Mouse (Mus musculus) spleen, postnatal 36 days (tissue): ENCODE results near the gene Slc16a13.

Experiments
- DNase-seq, 2 experiments: peaks; one replicate each; pipeline ENCODE4 v3.0.0; 2022; ENCODE audit warnings: low spot score in 2 of 2, mixed read lengths in 1 of 2

Slc16a13 gene

GRCm38 (mm10) chr11:70212423-70212822 lies 8.4 kb downstream of the Slc16a13 start, which contains the start of gene Slc16a11:
Gene Slc16a11 (plus strand): TSS chr11:70212752.
- no peak for DNase-seq

GRCm38 (mm10) chr11:70211972-70212371 lies 8.9 kb downstream of the Slc16a13 start:
- no peak for DNase-seq

- no peak for DNase-seq
Measured at GRCm38 (mm10) chr11:70210681-70211080, 10.2 kb downstream of the Slc16a13 start.

- no peak for DNase-seq
Measured at GRCm38 (mm10) chr11:70208778-70209388, 12.0 kb downstream of the Slc16a13 start.

- no peak for DNase-seq
Measured at GRCm38 (mm10) chr11:70207283-70207682, 13.6 kb downstream of the Slc16a13 start.

GRCm38 (mm10) chr11:70206801-70207200 lies 14.1 kb downstream of the Slc16a13 start:
- no peak for DNase-seq

GRCm38 (mm10) chr11:70201691-70202090 lies 19.2 kb downstream of the Slc16a13 start:
- peak; percentile 60 to 68 for DNase-seq

- no peak for DNase-seq
Measured at GRCm38 (mm10) chr11:70200036-70200608, 20.7 kb downstream of the Slc16a13 start.

- DNase-seq = no peak
Measured at GRCm38 (mm10) chr11:70199107-70199506, 21.8 kb downstream of the Slc16a13 start.

- DNase-seq = no peak
Measured at GRCm38 (mm10) chr11:70198332-70198731, 22.5 kb downstream of the Slc16a13 start.

GRCm38 (mm10) chr11:70193354-70194285 lies 27.2 kb downstream of the Slc16a13 start:
- DNase-seq = no peak

GRCm38 (mm10) chr11:70192157-70192556 lies 28.7 kb downstream of the Slc16a13 start:
- DNase-seq = no peak

- no peak for DNase-seq
Measured at GRCm38 (mm10) chr11:70191188-70191587, 29.7 kb downstream of the Slc16a13 start.

GRCm38 (mm10) chr11:70189319-70190134 lies 31.3 kb downstream of the Slc16a13 start:
- DNase-seq = no peak

GRCm38 (mm10) chr11:70185120-70185519 lies 35.7 kb downstream of the Slc16a13 start:
- DNase-seq = no peak

- DNase-seq = no peak
Measured at GRCm38 (mm10) chr11:70180496-70180895, 40.4 kb downstream of the Slc16a13 start.

- DNase-seq = no peak
Measured at GRCm38 (mm10) chr11:70179401-70179800, 41.5 kb downstream of the Slc16a13 start.

GRCm38 (mm10) chr11:70178756-70179155 lies 42.1 kb downstream of the Slc16a13 start:
- no peak for DNase-seq

- DNase-seq = no peak
Measured at GRCm38 (mm10) chr11:70178311-70178710, 42.6 kb downstream of the Slc16a13 start.

GRCm38 (mm10) chr11:70177647-70178046 lies 43.2 kb downstream of the Slc16a13 start:
- no peak for DNase-seq

- DNase-seq = no peak
Measured at GRCm38 (mm10) chr11:70174491-70174890, 46.4 kb downstream of the Slc16a13 start.

- DNase-seq = no peak
Measured at GRCm38 (mm10) chr11:70172298-70172697, 48.6 kb downstream of the Slc16a13 start.
